Mouse (Mus musculus) heart, embryonic 11.5 days (tissue): ENCODE measurements around the gene Opn1sw. TPM values are rescaled to one million over a fixed set of nuclear protein-coding genes. Genes with fewer than 3 reads are reported as not detected.
"Not testable (repeated sequence)": the region's sequence is repeated elsewhere in the genome, so short reads cannot be mapped to it uniquely, and the experiment has no call there.

Experiments used
- ATAC-seq: fragments of 200-750 bp; cut with Nextera tagmentation; replicated peaks from 2 replicates; pipeline ENCODE4 v1.8.0; 2017; ENCODE audit warnings: moderate library complexity; ENCODE audit not compliant: insufficient number of reproducible peaks, low FRiP score, low TSS enrichment
- H3K27ac ChIP-seq: fragments of 300-500 bp; sonication (generic); 2 replicates; pipeline ENCODE4 v1.5.1; 2014; ENCODE audit warnings: mild to moderate bottlenecking, low read depth, low read length
- H3K27me3 ChIP-seq: fragments of 300-500 bp; sonication (generic); 2 replicates; pipeline ENCODE4 v1.6.1; 2014; ENCODE audit warnings: mild to moderate bottlenecking, low read length, mixed read lengths; ENCODE audit not compliant: control insufficient read depth, insufficient read depth
- H3K36me3 ChIP-seq: fragments of 300-500 bp; sonication (generic); 2 replicates; pipeline ENCODE4 v1.6.1; 2014; ENCODE audit warnings: mild to moderate bottlenecking, low read length, moderate library complexity, mixed read lengths; ENCODE audit not compliant: control insufficient read depth, insufficient read depth
- H3K4me1 ChIP-seq: fragments of 300-500 bp; sonication (generic); 2 replicates; pipeline ENCODE4 v1.6.1; 2014; ENCODE audit warnings: low read length; ENCODE audit not compliant: control insufficient read depth, insufficient read depth
- H3K4me2 ChIP-seq: fragments of 300-500 bp; sonication (generic); 2 replicates; pipeline ENCODE4 v1.6.1; 2014; ENCODE audit warnings: mild to moderate bottlenecking, moderate library complexity
- H3K4me3 ChIP-seq: fragments of 300-500 bp; sonication (generic); 2 replicates; pipeline ENCODE4 v1.5.1; 2014; ENCODE audit warnings: low read depth, low read length
- H3K9ac ChIP-seq: fragments of 300-500 bp; sonication (generic); 2 replicates; pipeline ENCODE4 v1.6.1; 2014; ENCODE audit warnings: mild to moderate bottlenecking, low read depth, low read length, moderate library complexity
- H3K9me3 ChIP-seq: fragments of 300-500 bp; sonication (generic); replicated peaks from 2 replicates; pipeline ENCODE4 v1.6.1; 2016; ENCODE audit warnings: low read length; ENCODE audit not compliant: control insufficient read depth
- WGBS: fragments of 180-500 bp; shearing (Covaris S2); extraction: QIAGEN DNeasy Blood & Tissue Kit; methylation state at CpG from one replicate; pipeline ENCODE4 v1.1.7; 2014; ENCODE audit not compliant: insufficient replicate concordance; 5-methylcytosine and 5-hydroxymethylcytosine counted together
- microRNA-seq: library from miRNA; unstranded; fragments of <30 nt; microRNA quantifications from one replicate; pipeline ENCODE4, GENCODE M21; 2016; ENCODE audit warnings: borderline number of aligned reads
- polyA plus RNA-seq: library from polyadenylated mRNA; unstranded; fragments of >200 nt; fragmentation: Nextera tagmentation; extraction: Ambion mirVana; gene quantifications from 2 replicates; pipeline ENCODE4 v1.2.1, GENCODE M21; 2014

Opn1sw gene
- polyA plus RNA-seq, 1 experiment from 2014 or later = 0.27 TPM

DNA sequence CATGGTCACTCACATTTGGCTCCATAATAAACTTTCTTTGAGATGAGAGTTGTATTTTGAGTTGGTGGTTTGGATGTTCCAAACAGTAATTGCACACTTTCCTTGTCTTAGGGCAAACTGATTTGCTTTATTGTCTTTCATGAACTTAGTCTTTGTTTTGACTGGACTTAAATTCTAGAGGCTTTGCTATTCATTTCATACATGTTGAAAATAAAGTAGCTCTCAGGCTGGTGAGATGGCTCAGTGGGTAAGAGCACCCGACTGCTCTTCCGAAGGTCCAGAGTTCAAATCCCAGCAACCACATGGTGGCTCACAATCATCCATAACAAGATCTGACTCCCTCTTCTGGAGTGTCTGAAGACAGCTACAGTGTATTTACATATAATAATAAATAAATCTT, 41.8 kb downstream of the Opn1sw start:
- not testable (repeated sequence) for ATAC-seq, H3K4me2 ChIP-seq, H3K9me3 ChIP-seq, H3K36me3 ChIP-seq, H3K27me3 ChIP-seq, H3K4me3 ChIP-seq, H3K4me1 ChIP-seq, H3K27ac ChIP-seq, H3K9ac ChIP-seq
- 88% methylated on average over 2 of the region's 2 CpGs for WGBS

DNA sequence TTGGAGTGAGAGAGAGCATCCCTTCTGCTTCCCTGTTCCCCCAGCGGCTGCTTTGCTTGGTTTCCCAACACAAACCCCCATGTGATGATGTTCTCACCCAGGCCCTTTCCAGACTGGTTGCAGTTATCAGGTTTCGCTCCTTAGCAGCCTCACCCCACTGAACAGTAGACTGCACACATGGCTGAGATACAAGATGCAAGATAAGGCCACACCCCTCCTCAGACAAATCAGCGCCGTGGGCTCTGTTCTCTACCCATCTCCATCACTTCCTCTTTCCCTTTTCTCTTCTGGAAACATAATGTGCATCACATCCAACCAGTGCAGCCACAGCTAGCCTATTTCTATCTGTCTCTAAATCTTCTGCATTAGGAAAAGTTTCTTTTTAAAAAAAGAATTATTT, 58.8 kb downstream of the Opn1sw start:
- Histone ChIP-seq H3K27ac (no peak overlapping the region), H3K4me2 (no peak overlapping the region), H3K4me1 (0 out of 2 replicates have a peak, but pooled peaks cover 2% of the 10 kb centered on the region), H3K4me3 (no peak overlapping the region), H3K9ac (no peak overlapping the region), H3K27me3 (no peaks in the 10 kb centered on the region), H3K9me3 (no peaks in the 10 kb centered on the region), H3K36me3 (no peaks in the 10 kb centered on the region)
- no peak for ATAC-seq
- WGBS = 46% methylated on average over 4 of the region's 4 CpGs

DNA sequence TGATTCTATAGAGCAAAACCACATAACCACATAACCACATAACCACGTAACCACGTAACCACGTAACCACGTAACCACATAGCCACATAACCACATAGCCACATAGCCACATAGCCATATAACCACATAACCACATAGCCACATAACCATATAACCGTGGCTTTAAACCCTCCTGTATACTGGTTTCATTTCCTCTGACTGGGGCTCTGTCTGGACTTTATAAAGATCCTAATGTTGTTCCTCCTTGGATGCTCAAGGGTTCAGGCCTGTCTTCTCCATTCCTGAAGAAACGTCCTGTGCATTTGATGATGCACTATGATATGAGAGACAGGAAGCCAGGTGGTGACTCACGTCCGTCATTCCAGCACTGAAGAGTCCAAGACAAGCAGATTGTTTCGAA, 61.3 kb downstream of the Opn1sw start:
- Histone ChIP-seq H3K9me3 (no peaks in the 10 kb centered on the region), H3K27me3 (no peaks in the 10 kb centered on the region), H3K4me2 (no peak overlapping the region), H3K36me3 (no peaks in the 10 kb centered on the region), H3K27ac (no peak overlapping the region), H3K9ac (no peak overlapping the region), H3K4me3 (no peak overlapping the region), H3K4me1 (0 out of 2 replicates have a peak, but pooled peaks cover 2% of the 10 kb centered on the region)
- ATAC-seq = no peak
- WGBS = 80% methylated on average over 9 of the region's 9 CpGs

Small RNAs within 50 kb of the gene (microRNA-seq; reads per million reads assigned to microRNA genes)
- gene Gm26220 = 0.27 reads per million
- not detected for gene Gm44354

Other genes starting within 250 kb of the Opn1sw start
- gene Rbm28, start 223.5 kb downstream of the Opn1sw start, polyA plus RNA-seq = 39.9 and 43.0 TPM in 2 replicates
- gene Prrt4, start 208.9 kb downstream of the Opn1sw start, polyA plus RNA-seq = 1.6 and 1.8 TPM in 2 replicates
- gene Impdh1, start 172.1 kb downstream of the Opn1sw start, polyA plus RNA-seq = 34.3 and 40.4 TPM in 2 replicates
- gene Hilpda, start 116.0 kb downstream of the Opn1sw start, polyA plus RNA-seq = 23.4 and 27.4 TPM in 2 replicates
- gene Fam71f2, start 108.9 kb downstream of the Opn1sw start, polyA plus RNA-seq = 0.53 TPM in 1 of 2 replicates, not detected in the other
- 0.10 and 0.21 TPM in 2 replicates for gene Fam71f1, start 69.3 kb downstream of the Opn1sw start, polyA plus RNA-seq
- gene Calu, start 40.4 kb downstream of the Opn1sw start, polyA plus RNA-seq = 443 and 519 TPM in 2 replicates
- 27.0 and 30.2 TPM in 2 replicates for gene Ccdc136, start 7.8 kb upstream of the Opn1sw start, polyA plus RNA-seq
- gene Flnc, start 44.8 kb upstream of the Opn1sw start, polyA plus RNA-seq = 37.1 and 42.5 TPM in 2 replicates
- 200 and 209 TPM in 2 replicates for gene Atp6v1f, start 79.2 kb upstream of the Opn1sw start, polyA plus RNA-seq
- not detected in 2 replicates for gene Atp6v1fnb, start 83.0 kb upstream of the Opn1sw start, polyA plus RNA-seq
- gene Kcp, start 119.5 kb upstream of the Opn1sw start, polyA plus RNA-seq = 10.9 and 13.1 TPM in 2 replicates
- 11.6 and 14.8 TPM in 2 replicates for gene Irf5, start 138.2 kb upstream of the Opn1sw start, polyA plus RNA-seq
- 64.5 and 83.9 TPM in 2 replicates for gene Tnpo3, start 221.4 kb upstream of the Opn1sw start, polyA plus RNA-seq